Mouse (Mus musculus): ENCODE results near the gene Lipc. TPM values are rescaled to one million over a fixed set of nuclear protein-coding genes. Genes with fewer than 3 reads are reported as not detected.

Lipc gene
- total RNA-seq, 2 experiments from 2014 or later, result not detected

DNA sequence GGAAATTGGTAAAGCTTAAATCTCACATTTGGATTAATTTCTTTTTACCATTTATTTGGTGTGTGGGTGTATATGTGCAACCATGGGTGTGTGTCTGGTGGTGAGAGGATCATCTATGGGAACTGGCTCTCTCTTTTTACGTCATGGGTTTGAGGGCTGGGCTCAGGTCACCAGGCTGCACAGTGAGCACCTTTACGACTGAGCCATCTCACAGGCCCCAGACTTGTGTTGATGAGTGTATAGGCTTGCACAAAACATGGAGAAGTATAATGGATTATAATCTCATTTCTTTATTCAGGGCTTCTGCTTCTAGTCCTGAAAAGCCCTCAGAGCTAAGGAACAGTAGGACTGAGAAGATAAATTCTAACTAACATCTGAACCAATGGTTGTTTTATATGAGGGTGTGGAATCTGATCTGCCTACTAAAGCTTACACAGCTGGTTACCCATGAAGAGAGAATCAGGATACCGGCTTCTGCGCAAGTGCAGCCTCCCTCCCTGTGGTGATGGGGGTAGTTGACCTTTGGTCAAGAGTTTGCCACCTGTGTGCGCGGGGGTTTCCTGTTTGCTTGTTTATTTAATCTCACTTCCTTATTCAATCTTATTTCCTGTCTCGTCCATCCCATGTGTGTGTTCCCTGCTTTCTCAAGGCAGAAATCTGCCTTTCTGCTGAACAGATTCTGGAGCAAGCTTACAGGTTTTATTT is 122.1 kb downstream of the Lipc start:
- no peak for DNase-seq (ENCODE audit: low spot score in 2 of 2)

DNA sequence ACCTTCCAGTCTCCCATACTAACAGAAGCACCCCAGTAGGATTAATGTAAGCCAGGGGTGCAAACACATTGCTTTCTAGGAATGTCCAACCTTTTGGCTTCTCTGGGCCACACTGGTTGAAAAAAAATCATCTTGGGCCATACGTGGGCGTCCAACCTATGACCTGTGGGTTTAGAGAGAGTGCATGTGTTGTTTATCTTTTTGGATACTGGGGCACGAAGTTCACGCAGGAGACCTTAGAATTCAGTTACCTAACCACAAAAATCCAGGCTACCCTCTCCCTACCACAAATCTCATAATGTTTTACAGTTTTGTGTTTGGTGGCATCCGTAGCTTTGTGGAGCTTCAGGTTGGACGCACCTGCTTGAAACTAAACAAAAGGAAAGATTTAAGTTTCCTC is 124.1 kb downstream of the Lipc start:
- no peak for DNase-seq (ENCODE audit: low spot score in 2 of 2)

DNA sequence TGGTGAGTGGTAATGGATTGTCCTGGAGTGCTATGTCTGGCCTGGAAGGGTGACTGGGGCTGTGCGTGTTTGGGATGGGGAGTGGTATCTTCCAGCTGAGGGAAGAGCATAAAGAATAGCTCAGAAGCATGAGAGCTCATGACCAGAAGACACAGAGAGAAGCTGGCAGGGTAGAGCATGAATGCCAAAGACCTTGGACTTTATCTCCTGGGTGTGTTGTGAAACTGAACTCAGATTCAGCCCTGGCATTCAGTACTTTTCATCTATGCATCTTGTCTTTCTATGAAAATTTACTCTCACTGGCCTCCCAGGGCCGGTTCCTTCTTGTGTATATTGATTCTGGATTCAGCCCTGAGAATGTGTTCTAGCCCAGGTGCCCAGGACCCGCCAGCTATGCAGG is 127.9 kb downstream of the Lipc start:
- DNase-seq (ENCODE audit: low spot score in 2 of 2), result no peak

DNA sequence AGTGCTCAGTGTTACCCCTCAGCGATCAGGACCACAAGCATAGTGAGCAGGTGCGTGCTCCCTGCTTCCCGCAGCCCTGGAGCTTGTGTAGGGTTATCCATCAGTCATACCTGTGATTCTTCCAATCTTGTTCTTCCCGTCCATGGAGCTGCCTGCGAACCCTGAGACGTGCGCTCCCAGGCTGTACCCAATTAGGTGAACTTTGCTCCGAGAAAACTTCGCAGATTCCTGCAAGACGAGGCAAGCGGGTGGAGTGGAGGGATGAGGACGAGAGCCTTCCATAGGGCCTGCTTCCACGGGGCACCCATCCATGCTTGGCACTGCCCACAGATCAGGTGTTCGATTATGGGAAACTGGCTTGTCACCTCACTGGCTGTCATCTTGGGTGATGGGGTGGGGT is 133.3 kb downstream of the Lipc start:
- no peak for DNase-seq (ENCODE audit: low spot score in 2 of 2)

DNA sequence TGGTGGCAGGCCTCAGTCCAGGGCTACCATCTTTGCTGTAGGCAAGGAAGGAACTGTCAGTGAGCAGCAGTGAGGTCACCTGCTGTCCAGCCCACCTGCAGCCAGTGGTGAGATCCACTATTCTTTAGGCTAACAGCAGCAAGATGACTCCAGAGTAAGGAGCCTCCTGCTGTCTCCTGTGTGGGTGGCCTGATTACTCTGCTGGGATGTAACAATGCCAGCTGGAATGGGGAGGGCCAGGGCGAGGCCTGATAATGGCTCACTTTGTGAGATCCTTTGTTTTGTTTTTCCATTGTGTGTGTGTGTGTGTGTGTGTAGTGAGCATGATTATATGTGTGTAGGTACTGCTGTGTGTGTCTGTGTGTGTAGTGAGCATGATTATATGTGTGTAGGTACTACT is 134.6 kb downstream of the Lipc start:
- DNase-seq (ENCODE audit: low spot score in 2 of 2), result no peak

DNA sequence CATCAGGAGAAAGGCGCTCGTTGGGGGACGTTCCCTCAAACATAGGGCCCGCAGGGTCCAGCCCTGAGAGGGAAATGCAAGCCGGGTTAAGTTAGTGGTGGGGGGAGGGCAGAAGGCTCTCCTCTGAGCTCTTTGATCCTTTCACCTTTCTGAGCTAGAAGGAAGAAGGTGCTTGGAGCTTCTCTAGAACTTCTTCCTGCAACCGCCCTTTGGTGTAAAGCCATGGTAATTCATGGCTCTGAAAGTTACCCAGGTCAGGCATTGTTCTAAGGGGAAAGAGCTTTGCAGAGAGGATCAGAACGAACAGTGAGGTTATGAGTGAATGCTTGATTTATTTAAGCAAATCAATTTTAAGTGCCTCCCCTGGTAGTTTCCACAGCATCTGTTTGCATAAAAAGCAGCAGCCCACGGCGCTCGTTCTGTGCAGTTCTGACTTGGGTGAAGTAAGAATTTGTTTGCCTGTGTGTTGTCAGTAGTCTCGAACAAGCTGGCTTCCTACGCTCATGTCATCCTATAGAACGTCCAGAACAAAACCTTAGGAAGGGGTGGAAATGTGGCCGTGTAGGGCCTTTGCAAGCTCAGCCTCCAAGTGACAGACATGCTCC is 135.2 kb downstream of the Lipc start:
- peak; percentile 15 to 59 for DNase-seq (ENCODE audit: low spot score in 2 of 2)

DNA sequence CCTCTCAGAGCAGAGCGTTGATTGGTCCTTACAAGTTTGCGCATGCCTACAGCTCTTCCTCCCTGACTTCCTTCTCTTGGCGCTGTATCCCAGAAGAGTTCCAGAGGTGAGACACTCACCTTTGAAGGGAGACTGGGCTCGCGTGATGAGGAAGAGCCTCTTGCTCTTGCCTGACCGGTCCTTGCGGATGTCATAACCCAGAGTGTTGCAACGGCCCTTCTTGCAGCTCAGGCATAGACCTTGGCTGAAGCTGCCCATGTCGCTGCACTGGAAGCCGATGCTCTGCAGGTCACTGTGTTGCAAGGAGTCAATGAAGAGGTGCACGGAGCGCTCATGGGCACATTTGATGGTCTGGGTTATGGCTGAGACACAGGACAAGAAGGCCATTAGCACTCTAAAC is 139.5 kb downstream of the Lipc start:
- no peak for DNase-seq (ENCODE audit: low spot score in 2 of 2)

DNA sequence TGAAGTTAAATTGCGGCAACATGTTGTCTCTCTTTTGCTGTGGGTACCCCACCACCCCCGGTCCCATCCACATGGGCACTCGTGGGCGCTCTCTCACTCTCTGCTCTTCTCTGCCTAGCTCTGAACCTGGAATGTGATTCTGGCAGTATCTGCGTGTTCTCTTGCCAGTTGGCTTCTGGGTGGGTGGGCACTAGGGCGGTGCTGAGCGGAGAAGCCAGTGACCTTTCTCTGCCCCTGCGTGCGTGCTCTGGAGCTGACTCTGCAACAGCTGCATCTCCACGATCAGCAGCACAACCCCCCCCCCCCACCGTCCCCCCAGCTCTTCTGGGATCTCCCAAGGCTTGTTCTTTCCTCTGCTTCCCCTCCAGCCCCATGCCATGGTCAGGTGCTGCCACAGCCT is 144.3 kb downstream of the Lipc start:
- DNase-seq (ENCODE audit: low spot score in 2 of 2), result no peak

DNA sequence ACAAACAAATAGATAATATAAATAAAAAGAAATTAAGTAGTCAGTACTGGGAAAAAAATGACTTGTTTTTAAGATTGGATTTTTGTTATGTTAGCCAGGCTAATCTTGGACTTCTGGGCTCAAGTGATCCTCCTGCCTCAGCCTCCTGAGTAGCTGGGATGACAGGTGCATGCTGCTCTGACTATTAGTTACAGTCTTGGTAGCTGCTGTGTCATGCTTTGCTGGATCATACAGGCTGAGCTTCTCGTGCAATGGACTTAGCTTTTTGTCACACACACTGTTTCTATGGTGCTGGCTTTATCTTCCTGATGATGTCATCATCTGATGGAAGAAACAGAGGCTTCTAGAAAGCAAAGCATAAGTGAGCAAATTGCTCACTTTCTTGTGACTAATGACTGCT is 146.0 kb downstream of the Lipc start:
- no peak for DNase-seq (ENCODE audit: low spot score in 2 of 2)

DNA sequence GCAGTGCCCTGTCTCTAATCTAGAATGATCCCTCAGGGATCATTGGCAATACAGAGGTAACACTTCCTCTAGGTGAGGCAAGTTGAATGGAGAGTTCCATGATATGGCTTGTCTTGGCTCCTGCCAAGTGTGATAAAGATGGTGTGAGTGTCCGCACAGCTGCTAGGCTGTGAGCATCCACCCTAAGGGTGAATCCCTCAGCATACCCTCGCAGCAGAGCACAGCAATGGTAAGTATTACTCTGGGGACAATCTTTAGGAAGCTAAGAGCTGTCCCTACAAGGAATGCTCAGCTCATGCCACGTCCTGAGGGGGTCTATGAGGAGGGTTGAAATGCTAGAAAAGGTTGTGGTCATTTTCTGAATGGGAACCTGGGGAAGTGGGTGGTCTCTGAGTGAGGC is 149.2 kb downstream of the Lipc start:
- DNase-seq (ENCODE audit: low spot score in 2 of 2), result no peak

DNA sequence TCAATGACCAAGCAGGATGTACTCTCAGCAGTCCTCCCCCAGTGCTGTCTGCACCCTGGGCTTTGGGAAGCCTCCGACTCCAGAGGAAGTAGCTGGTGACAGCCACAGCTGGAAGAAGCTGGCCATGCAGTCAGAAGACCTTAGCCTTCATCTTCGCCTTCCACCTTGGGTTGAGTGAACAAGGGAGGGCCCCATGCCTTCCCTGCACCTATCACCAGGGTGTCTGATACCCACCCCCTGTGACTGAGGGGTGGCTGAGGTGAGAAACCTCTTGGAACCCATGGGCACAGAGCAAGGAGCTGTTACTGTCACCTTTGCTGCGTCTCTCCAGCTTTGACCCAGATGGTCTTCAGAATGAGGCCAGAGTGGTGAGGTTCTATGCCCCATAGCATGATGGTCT is 150.3 kb downstream of the Lipc start:
- no peak for DNase-seq (ENCODE audit: low spot score in 2 of 2)

DNA sequence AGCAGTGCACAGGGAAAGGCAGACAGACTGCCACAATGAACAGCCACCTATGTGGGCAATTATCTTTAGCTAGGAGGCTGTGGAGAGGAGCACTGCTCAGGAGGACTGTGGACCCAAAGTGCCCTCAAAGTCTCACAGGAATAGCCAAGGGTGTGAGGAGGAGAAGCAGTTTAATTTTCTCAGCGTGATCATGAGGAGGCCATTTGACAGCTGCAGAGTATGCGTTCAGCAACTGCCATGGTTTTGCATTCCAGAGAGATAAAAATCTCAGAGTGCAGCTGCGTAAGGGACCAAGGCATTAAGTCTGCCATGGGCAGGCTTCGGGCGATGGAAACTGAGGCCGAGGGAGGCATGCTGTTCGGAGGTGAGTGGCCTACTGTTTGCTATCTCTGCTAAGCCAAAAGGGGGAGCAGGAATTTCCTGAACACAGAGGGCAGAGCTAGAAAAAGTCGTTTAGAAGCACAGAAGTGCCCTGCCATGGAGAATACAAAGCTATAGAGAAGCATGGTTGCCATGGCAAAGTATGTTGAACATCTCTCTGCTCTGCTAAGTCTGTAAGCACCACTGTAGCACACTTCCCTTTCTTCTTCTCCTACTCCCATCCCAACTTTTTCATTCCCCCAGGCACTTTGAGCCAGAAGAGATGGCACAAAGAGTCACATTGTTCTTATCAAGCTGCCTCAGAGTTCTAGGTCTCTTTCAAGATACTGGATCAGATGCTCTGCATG is 151.3 kb downstream of the Lipc start:
- DNase-seq (ENCODE audit: low spot score in 2 of 2), result no peak

DNA sequence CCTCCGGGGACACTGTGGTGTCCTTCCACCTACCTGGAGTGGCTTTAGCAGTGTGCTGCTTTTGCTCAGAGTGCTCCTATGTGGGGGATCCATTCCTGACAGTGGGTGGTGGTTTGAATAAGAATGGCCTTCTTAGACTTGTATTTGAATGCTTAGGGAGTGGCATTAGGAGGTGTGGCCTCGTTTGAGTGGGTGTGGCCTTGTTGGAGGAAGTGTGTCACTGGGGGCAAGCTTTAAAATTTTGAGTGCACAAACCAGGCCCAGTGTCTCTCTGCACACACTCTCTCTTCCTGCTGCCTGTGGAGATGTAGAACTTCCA is 156.6 kb downstream of the Lipc start:
- DNase-seq (ENCODE audit: low spot score in 2 of 2), result no peak

DNA sequence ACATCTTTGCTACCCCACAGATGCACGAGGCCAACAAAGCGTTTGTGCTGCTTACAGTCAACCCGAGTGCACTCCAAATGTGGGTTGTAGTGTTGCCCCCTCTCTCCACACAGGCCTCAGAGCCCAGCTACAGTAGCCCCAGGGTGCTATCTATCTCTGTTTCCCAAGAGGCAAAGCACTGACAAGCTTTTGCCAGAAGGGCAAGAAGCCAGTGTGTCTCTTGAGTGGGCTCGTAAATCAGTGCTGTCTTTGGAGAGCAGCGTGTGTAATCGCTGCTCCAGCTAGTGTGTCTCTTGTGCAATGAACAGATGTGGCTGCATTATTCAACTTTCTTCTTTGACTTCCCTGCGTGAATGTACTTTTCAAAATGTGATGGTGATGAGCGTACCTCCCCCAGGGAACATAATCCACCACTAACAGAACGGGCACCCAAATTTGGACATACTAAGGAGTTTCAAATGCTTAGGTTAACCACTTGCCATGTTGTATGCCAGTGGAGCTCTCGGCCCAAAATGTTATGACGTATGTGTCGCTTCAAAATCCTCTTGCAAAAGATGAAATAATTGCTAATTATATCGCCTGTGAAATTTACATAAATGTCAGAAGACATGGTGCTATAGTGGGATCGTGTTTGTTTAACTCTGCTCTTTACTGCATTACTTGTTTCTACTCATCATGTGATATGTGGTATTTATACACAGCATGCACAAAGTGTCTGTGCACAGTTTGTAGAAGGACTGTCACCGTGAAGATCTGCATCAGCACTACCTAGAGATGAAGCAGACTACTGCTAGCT is 157.2 kb downstream of the Lipc start:
- DNase-seq (ENCODE audit: low spot score in 2 of 2), result no peak

DNA sequence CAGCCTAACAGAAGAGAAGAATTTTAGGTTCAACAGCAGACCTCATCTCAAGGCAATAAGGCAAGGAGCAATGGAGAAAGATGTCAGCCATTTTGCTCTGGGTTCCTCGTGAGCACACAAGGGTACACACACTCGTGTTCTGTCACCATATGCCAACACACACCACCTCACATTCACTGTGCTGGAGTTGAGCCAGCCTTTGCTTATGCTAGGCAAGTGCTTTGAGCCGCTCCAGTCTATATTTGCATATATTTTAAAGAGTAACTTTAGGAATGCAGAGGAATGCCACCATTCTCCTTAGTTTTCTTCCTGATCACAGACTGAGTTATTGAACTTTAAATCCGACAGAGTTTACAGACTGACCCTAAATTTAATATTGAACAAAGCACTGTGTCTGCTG is 161.4 kb downstream of the Lipc start:
- DNase-seq (ENCODE audit: low spot score in 2 of 2), result no peak

DNA sequence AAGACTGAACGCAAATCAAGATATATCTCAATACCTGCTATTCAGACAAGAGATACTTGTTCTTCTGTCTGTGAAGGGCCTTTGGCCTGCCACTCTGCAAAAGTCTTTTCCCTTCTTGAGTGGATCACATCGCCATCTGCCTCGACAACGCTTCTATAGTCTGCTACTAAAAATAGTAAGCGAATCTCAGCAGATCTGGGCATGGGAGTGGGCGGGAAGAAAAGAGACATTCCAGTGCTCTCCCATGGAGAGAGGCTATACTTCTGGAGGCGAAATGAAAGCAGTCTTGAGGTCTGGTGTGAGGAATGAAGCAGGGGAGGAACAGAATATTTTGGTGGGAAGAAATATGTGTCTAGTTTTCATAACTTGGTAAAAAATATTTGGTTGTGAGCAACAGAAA is 163.3 kb downstream of the Lipc start:
- DNase-seq (ENCODE audit: low spot score in 2 of 2), result peak; percentile 49 to 79

DNA sequence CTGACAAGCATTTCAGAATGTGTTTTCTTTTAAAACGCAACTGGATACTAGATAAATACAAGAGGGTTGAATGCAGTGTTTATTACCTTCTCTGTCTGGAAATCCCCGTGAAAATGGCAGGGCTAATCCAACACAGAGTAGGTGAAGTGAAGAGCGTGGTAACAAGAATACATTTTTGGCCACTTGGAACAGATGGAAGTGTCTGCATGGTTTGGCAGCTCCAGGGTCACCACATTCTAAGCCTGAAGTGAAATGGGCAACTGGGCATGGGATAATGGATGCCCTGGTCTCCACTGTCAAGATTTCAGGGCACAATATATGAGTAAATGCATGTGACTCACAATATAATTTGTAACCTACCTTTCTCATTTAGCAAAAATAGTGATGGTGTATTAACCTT is 169.8 kb downstream of the Lipc start:
- no peak for DNase-seq (ENCODE audit: low spot score in 2 of 2)

DNA sequence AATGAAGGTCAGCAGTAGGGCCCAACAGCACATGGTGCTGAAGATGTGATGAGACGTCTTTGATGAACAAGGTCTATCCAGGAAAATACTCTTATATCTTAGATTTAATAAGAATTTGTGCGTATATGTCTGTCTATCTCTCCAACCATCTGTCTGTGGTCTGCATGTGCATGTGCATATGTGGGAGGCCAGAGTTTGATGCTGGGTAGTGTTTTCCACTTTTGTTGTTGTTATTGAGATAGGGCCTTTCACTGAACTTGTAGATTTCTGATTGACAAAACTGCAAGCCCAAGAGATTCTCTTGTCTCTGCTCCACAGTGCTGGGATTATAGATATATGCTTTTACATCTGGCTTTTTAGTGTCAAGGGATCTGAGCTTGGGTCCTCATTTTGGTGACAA is 176.5 kb downstream of the Lipc start:
- no peak for DNase-seq (ENCODE audit: low spot score in 2 of 2)

DNA sequence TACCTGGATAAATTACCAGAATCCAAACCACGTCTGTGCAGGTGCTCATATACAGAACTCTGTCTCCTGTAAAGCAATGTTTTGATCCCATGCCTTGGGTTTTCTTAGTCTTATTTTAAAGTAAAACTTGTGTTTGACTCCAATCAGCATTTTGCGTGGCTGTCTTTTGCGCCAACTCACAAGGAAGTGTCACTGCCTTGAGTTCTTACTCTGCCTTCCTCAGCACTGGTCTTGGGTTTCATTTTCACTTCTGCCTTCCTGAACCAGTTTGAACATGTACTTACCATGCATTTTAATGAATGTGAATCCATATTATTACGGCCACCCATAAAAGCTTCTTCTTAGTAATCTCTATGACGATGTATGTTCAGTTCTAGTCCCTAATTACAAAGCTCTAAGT is 191.1 kb downstream of the Lipc start:
- DNase-seq (ENCODE audit: low spot score in 2 of 2), result no peak

DNA sequence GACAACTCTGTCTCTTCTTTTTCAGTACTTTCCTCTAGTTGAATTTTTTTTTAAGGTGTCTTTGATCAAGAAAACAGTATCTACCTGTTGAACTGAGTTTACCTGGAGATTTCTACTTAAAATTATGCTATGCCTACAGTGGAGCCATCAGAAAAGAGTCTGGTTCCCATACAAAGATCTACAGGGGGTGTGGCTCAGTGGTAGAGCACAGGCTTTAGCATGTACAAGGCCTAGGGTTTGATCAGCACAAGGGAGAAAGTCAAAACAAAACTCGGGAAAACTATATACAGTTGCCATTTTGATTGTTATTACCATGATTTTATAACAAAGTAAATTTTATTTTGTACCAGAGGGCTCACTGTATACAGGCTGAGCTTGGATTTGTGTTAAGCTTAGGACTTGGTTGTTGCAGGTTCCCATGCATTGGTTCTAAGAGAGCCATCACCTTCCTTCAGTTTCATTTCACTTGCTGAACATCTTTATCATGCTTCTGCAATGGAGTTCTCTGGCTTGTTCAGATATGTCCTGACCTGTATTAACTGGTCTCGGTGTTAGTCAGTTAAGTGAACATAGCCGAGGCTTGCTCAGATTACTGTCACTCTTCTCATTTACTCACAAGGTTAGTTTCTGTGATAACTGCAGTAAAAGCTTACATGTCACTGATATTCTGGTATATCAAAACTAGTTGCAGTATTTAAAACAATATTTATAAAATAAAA is 200.4 kb downstream of the Lipc start:
- DNase-seq (ENCODE audit: low spot score in 2 of 2), result no peak
